Mouse (Mus musculus) kidney, postnatal 0 days (tissue): ENCODE data around the gene Phf21a. TPM values are rescaled to one million over a fixed set of nuclear protein-coding genes. Genes with fewer than 3 reads are reported as not detected.

Experiments
- ATAC-seq: fragments of 200-750 bp; cut with Nextera tagmentation; replicated peaks from 2 replicates; pipeline ENCODE4 v1.8.0; 2017; ENCODE audit warnings: low read depth, moderate number of reproducible peaks, moderate TSS enrichment, moderate library complexity; ENCODE audit not compliant: low FRiP score
- DNase-seq: peaks from one replicate; pipeline ENCODE4 v3.0.0-alpha.2; 2016; ENCODE audit warnings: low spot score
- H3K27ac ChIP-seq: fragments of 300-500 bp; sonication (generic); 2 replicates; pipeline ENCODE4 v1.5.1; 2014; ENCODE audit warnings: mild to moderate bottlenecking
- H3K27me3 ChIP-seq: fragments of 300-500 bp; sonication (generic); 2 replicates; pipeline ENCODE4 v1.6.1; 2014; ENCODE audit warnings: low read length, mixed read lengths; ENCODE audit not compliant: insufficient read depth
- H3K36me3 ChIP-seq: fragments of 300-500 bp; sonication (generic); 2 replicates; pipeline ENCODE4 v1.6.1; 2014; ENCODE audit warnings: low read length, mixed read lengths; ENCODE audit not compliant: insufficient read depth
- H3K4me1 ChIP-seq: fragments of 300-500 bp; sonication (generic); replicated peaks from 2 replicates; pipeline ENCODE4 v1.6.1; 2014; ENCODE audit warnings: antibody characterized with exemption, low read length, mixed read lengths; ENCODE audit not compliant: insufficient read depth
- H3K4me2 ChIP-seq: fragments of 300-500 bp; sonication (generic); 2 replicates; pipeline ENCODE4 v1.6.1; 2014; ENCODE audit warnings: mild to moderate bottlenecking, low read length, moderate library complexity, mixed read lengths
- H3K4me3 ChIP-seq: fragments of 300-500 bp; sonication (generic); replicated peaks from 2 replicates; pipeline ENCODE4 v1.5.1; 2014; ENCODE audit warnings: low read depth, low read length
- H3K9ac ChIP-seq: fragments of 300-500 bp; sonication (generic); 2 replicates; pipeline ENCODE4 v1.6.1; 2014; ENCODE audit warnings: low read depth, low read length
- H3K9me3 ChIP-seq: fragments of 300-500 bp; sonication (generic); replicated peaks from 2 replicates; pipeline ENCODE4 v1.6.1; 2016; ENCODE audit warnings: low read length, inconsistent platforms, mixed read lengths
- CTCF ChIP-seq: IDR thresholded peaks from 2 replicates; pipeline ENCODE4 v1.5.1; 2016; ENCODE audit warnings: antibody characterized with exemption, low read depth, mild to moderate bottlenecking, moderate library complexity
- WGBS: fragments of 180-500 bp; shearing (Covaris S2); extraction: QIAGEN DNeasy Blood & Tissue Kit; methylation state at CpG from one replicate; pipeline ENCODE4 v1.1.7; 2014; 5-methylcytosine and 5-hydroxymethylcytosine counted together
- polyA plus RNA-seq: library from polyadenylated mRNA; unstranded; fragments of >200 nt; fragmentation: Nextera tagmentation; extraction: Ambion mirVana; gene quantifications from 2 replicates; pipeline ENCODE4 v1.2.1, GENCODE M21; 2015

The Phf21a gene
- polyA plus RNA-seq, 1 experiment from 2014 or later: 18.6 TPM

DNA sequence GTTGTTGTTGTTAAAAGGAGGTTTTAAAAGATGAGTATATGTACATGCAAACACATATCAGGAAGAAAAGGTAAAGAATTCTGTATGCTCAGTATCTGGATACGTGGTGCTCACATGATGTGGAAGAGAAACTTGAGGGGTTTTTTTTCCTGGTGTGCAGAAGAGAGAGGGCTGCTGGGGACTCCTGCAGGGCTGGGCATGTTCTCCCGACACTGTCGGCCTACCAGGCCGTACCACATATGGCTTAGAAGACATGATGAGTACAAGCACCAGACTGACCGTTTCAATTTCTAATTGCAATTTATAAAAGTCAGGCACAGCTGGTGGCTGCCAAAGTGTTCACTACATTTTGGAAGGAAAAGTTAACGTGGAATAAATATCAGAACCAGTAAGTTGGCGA lies 232.8 kb downstream of the Phf21a start:
- Histone ChIP-seq H3K27ac (no peak overlapping the region), H3K4me2 (no peak overlapping the region), H3K9ac (no peak overlapping the region), H3K36me3 (peaks cover 23% of the 10 kb centered on the region; the same call in 1 of the 2 replicates), H3K4me3 (no peak overlapping the region), H3K9me3 (no peaks in the 10 kb centered on the region), H3K27me3 (no peaks in the 10 kb centered on the region), H3K4me1 (no peaks in the 10 kb centered on the region)
- TF ChIP-seq CTCF: no peak
- no peak for ATAC-seq
- DNase-seq: no peak
- WGBS: 86% methylated on average over 7 of the region's 7 CpGs

DNA sequence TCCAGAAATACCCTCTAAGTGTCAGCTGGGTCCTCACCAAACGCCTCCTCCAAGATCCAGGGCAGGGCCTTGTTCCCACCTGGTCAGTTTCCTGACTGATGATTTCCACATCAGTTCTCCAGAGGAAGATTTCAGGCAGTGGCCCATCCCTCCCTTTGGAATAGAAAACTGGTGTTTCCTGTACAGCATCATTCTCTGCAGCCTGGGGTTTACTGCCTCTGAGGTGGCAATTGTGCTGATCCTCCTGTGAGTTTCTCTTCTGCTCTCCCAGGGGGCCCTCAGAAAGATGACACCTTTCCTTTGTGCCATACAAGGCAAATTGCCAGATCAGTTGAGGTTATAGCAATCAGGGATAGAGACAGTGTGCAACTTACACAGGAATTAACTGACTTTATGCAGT lies 233.3 kb downstream of the Phf21a start:
- no peaks in the 10 kb centered on the region for H3K9me3 ChIP-seq
- no peak overlapping the region for H3K4me3 ChIP-seq
- H3K36me3 ChIP-seq: peaks cover 22% of the 10 kb centered on the region; the same call in 1 of the 2 replicates
- ATAC-seq (no peak), DNase-seq (no peak)
- TF ChIP-seq CTCF: no peak
- H3K9ac ChIP-seq: no peak overlapping the region
- no peak overlapping the region for H3K4me2 ChIP-seq
- WGBS: 43% methylated on average over 1 of the region's 1 CpGs
- H3K27me3 ChIP-seq: no peaks in the 10 kb centered on the region
- no peak overlapping the region for H3K27ac ChIP-seq
- H3K4me1 ChIP-seq: no peaks in the 10 kb centered on the region

DNA sequence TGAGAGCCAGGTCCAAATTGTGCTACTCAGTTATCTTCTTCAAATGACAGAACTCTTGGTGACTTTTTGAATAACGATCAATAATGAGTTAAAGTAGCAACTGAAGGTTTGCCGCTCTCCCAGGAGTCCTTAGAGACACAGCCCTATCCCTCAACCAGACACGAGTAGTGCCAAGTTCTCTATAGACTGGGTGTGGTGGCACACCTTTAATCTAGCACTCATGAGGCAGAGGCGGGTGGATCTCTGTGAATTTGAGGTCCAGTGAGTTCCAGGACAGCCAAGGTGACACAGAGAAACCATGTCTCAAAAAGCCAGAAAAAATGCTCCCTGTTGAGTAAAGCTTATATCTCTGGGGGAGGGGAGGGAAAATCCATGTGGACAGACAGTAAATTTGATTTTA lies 234.7 kb downstream of the Phf21a start:
- ATAC-seq (no peak), DNase-seq (no peak)
- no peak for TF ChIP-seq CTCF
- H3K36me3 ChIP-seq: peaks cover 25% of the 10 kb centered on the region; the same call in 1 of the 2 replicates
- H3K27me3 ChIP-seq: no peaks in the 10 kb centered on the region
- 89% methylated on average over 4 of the region's 4 CpGs for WGBS
- H3K9ac ChIP-seq: no peak overlapping the region
- H3K27ac ChIP-seq: no peak overlapping the region
- H3K9me3 ChIP-seq: no peaks in the 10 kb centered on the region
- no peak overlapping the region for H3K4me3 ChIP-seq
- no peak overlapping the region for H3K4me2 ChIP-seq
- no peaks in the 10 kb centered on the region for H3K4me1 ChIP-seq

- ATAC-seq (no peak), DNase-seq (no peak)
- Histone ChIP-seq H3K27ac (no peak overlapping the region), H3K4me1 (no peaks in the 10 kb centered on the region), H3K36me3 (peaks cover 25% of the 10 kb centered on the region; the same call in 1 of the 2 replicates), H3K4me2 (no peak overlapping the region), H3K4me3 (no peak overlapping the region), H3K9me3 (no peaks in the 10 kb centered on the region), H3K27me3 (no peaks in the 10 kb centered on the region), H3K9ac (no peak overlapping the region)
- WGBS: 94% methylated on average over 8 of the region's 8 CpGs
- TF ChIP-seq CTCF: no peak
Measured at GRCm38 (mm10) chr2:92328206-92328605, 235.3 kb downstream of the Phf21a start.

- Histone ChIP-seq H3K9me3 (no peaks in the 10 kb centered on the region), H3K4me2 (no peak overlapping the region), H3K4me1 (no peaks in the 10 kb centered on the region), H3K9ac (no peak overlapping the region), H3K4me3 (no peak overlapping the region), H3K27ac (no peak overlapping the region), H3K36me3 (peaks cover 40% of the 10 kb centered on the region; the same call in 1 of the 2 replicates), H3K27me3 (no peaks in the 10 kb centered on the region)
- DNase-seq: peak; percentile 87
- ATAC-seq: no peak
- peak; percentile 76 for TF ChIP-seq CTCF
- WGBS: 64% methylated on average over 2 of the region's 2 CpGs
Measured at GRCm38 (mm10) chr2:92330840-92331239, 237.9 kb downstream of the Phf21a start.

GRCm38 (mm10) chr2:92331410-92331809 lies 238.5 kb downstream of the Phf21a start:
- Histone ChIP-seq H3K4me2 (no peak overlapping the region), H3K4me3 (no peak overlapping the region), H3K9me3 (no peaks in the 10 kb centered on the region), H3K27ac (no peak overlapping the region), H3K27me3 (no peaks in the 10 kb centered on the region), H3K9ac (no peak overlapping the region), H3K36me3 (peaks cover 40% of the 10 kb centered on the region; the same call in 1 of the 2 replicates), H3K4me1 (no peaks in the 10 kb centered on the region)
- TF ChIP-seq CTCF: peak; percentile 55
- WGBS: 81% methylated on average over 2 of the region's 2 CpGs
- DNase-seq (peak; percentile 43), ATAC-seq (no peak)

GRCm38 (mm10) chr2:92331871-92332270 lies 239.0 kb downstream of the Phf21a start:
- Histone ChIP-seq H3K27me3 (no peaks in the 10 kb centered on the region), H3K4me2 (no peak overlapping the region), H3K36me3 (peaks cover 40% of the 10 kb centered on the region; the same call in 1 of the 2 replicates), H3K27ac (no peak overlapping the region), H3K4me1 (no peaks in the 10 kb centered on the region), H3K9me3 (no peaks in the 10 kb centered on the region), H3K9ac (no peak overlapping the region), H3K4me3 (no peak overlapping the region)
- ATAC-seq: no peak
- WGBS: 96% methylated on average over 2 of the region's 2 CpGs
- no peak for DNase-seq
- no peak for TF ChIP-seq CTCF
